Mouse (Mus musculus): ENCODE measurements around the gene March9. TPM values are rescaled to one million over a fixed set of nuclear protein-coding genes. Genes with fewer than 3 reads are reported as not detected.
A peak's percentile ranks its signal among the peaks of the same experiment; 100 is the strongest.

Gene March9
- polyA plus RNA-seq, 1 experiment from 2014 or later = 0.50 TPM

GRCm38 (mm10) chr10:127036273-127036672, 23.7 kb downstream of the March9 start:
- no peaks in the 10 kb centered on the region for H3K9me3 ChIP-seq (ENCODE audit: control insufficient read depth, low read length)
- no peaks in the 10 kb centered on the region for H3K4me1 ChIP-seq (ENCODE audit: control insufficient read depth, insufficient read depth, low read length)
- 80% methylated on average over 12 of the region's 12 CpGs for WGBS
- no peaks in the 10 kb centered on the region for H3K27me3 ChIP-seq (replicated peaks; ENCODE audit: control insufficient read depth, insufficient read depth, low read length)
- H3K36me3 ChIP-seq (ENCODE audit: control insufficient read depth, insufficient read depth, low read length) = no peaks in the 10 kb centered on the region
- no peak overlapping the region for H3K4me3 ChIP-seq (ENCODE audit: low read length)
- no peak for ATAC-seq
- no peak overlapping the region for H3K9ac ChIP-seq (ENCODE audit: low read depth, low read length)
- H3K4me2 ChIP-seq (ENCODE audit: low read depth, low read length) = no peak overlapping the region
- no peak overlapping the region for H3K27ac ChIP-seq (ENCODE audit: low read length)

DNA sequence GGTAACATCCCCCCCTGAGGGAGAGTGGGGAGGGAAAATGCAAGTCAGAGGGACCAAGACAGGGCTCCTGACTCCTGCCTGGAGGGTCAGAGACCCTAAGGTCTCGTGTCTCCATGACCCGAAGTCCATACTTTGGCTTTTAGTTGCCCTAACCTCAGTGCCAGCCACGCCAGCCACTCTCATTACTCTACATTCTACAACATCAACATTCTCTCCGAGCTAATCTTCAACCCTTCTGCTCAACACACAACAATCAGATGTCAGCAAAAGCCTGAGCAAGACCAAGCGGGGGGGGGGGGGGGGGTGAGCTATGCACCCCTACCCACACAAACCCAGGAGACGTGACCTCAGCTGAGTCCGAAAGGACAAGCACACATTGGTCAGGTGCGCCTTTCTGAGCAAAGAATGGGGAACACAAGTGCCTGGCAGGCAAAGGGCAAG, 26.7 kb downstream of the March9 start:
- no peaks in the 10 kb centered on the region for H3K27me3 ChIP-seq (replicated peaks; ENCODE audit: control insufficient read depth, insufficient read depth, low read length)
- no peaks in the 10 kb centered on the region for H3K36me3 ChIP-seq (ENCODE audit: control insufficient read depth, insufficient read depth, low read length)
- H3K4me1 ChIP-seq (ENCODE audit: control insufficient read depth, insufficient read depth, low read length) = peaks cover 5% of the 10 kb centered on the region; the same call in 1 of the 2 replicates
- no peaks in the 10 kb centered on the region for H3K9me3 ChIP-seq (ENCODE audit: control insufficient read depth, low read length)
- H3K4me2 ChIP-seq (ENCODE audit: low read depth, low read length) = no peak overlapping the region
- 80% methylated on average over 7 of the region's 8 CpGs for WGBS
- H3K4me3 ChIP-seq (ENCODE audit: low read length) = no peak overlapping the region
- no peak for ATAC-seq
- no peak overlapping the region for H3K9ac ChIP-seq (ENCODE audit: low read depth, low read length)
- H3K27ac ChIP-seq (ENCODE audit: low read length) = no peak overlapping the region

GRCm38 (mm10) chr10:127030336-127031296, 29.4 kb downstream of the March9 start, which contains the start of gene Tsfm:
TSS of gene Tsfm (minus strand) at chr10:127030840.
- ATAC-seq = peak; percentile 94
- H3K4me3 ChIP-seq (ENCODE audit: low read length) = peak within 1 kb of the TSS; percentile 94
- peaks cover 5% of the 10 kb centered on the region; the same call in 1 of the 2 replicates for H3K4me1 ChIP-seq (ENCODE audit: control insufficient read depth, insufficient read depth, low read length)
- H3K27ac ChIP-seq (ENCODE audit: low read length) = peak within 1 kb of the TSS; percentile 74
- H3K36me3 ChIP-seq (ENCODE audit: control insufficient read depth, insufficient read depth, low read length) = peaks cover 2% of the 10 kb centered on the region
- H3K27me3 ChIP-seq (replicated peaks; ENCODE audit: control insufficient read depth, insufficient read depth, low read length) = no peaks in the 10 kb centered on the region
- H3K9ac ChIP-seq (ENCODE audit: low read depth, low read length) = peak within 1 kb of the TSS; percentile 96
- H3K4me2 ChIP-seq (ENCODE audit: low read depth, low read length) = peak within 1 kb of the TSS; percentile 89
- WGBS = 6% methylated on average over 56 of the region's 56 CpGs
- H3K9me3 ChIP-seq (ENCODE audit: control insufficient read depth, low read length) = no peaks in the 10 kb centered on the region

DNA sequence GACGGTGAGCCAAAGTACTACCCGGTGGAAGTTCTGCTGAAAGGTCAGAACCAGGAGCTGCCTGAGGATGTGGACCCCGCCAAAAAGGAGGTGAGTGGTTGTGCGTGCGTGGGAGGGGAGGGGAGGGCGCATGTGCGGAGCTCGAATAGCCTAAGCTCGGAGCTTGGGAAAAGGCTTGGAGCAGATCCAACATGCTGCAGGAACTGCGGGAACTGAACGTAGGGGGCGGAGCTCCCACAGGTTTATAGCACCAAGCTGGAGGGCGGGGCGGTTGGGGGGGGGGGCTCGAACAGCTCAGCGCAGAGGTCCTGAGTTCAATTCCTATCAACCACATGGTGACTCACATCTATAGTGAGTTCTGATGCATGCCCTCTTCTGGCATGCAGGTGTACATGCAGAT, 41.6 kb downstream of the March9 start:
- 77% methylated on average over 16 of the region's 16 CpGs for WGBS
- Histone ChIP-seq H3K4me3 (ENCODE audit: low read length) (no peak overlapping the region), H3K4me1 (ENCODE audit: control insufficient read depth, insufficient read depth, low read length) (no peaks in the 10 kb centered on the region), H3K4me2 (ENCODE audit: low read depth, low read length) (no peak overlapping the region), H3K36me3 (ENCODE audit: control insufficient read depth, insufficient read depth, low read length) (no peaks in the 10 kb centered on the region), H3K27ac (ENCODE audit: low read length) (no peak overlapping the region), H3K9ac (ENCODE audit: low read depth, low read length) (no peak overlapping the region), H3K27me3 (replicated peaks; ENCODE audit: control insufficient read depth, insufficient read depth, low read length) (no peaks in the 10 kb centered on the region), H3K9me3 (ENCODE audit: control insufficient read depth, low read length) (no peaks in the 10 kb centered on the region)
- no peak for ATAC-seq

DNA sequence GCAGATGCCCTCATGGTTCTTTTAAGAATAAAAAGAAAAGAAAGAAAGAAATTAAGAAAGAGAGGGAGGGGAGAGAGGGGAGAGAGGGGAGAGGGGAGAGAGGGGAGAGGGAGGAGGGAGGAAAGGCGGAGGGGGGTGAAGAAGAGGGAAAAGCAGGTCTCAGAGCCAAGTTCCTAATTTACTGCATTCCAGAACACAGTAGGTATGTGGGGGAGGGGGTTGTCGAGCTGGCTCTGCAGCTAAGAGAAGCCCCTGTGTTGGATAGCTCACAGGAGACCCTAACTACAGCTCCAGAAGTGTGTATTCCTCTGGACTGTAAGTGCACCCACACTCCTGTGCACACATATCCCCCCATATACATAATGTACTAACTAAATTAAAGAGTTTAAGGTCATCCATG, 42.9 kb downstream of the March9 start:
- no peak for ATAC-seq
- no peaks in the 10 kb centered on the region for H3K9me3 ChIP-seq (ENCODE audit: control insufficient read depth, low read length)
- H3K9ac ChIP-seq (ENCODE audit: low read depth, low read length) = no peak overlapping the region
- H3K27me3 ChIP-seq (replicated peaks; ENCODE audit: control insufficient read depth, insufficient read depth, low read length) = no peaks in the 10 kb centered on the region
- H3K4me1 ChIP-seq (ENCODE audit: control insufficient read depth, insufficient read depth, low read length) = no peaks in the 10 kb centered on the region
- H3K4me3 ChIP-seq (ENCODE audit: low read length) = no peak overlapping the region
- no peak overlapping the region for H3K4me2 ChIP-seq (ENCODE audit: low read depth, low read length)
- no peak overlapping the region for H3K27ac ChIP-seq (ENCODE audit: low read length)
- no peaks in the 10 kb centered on the region for H3K36me3 ChIP-seq (ENCODE audit: control insufficient read depth, insufficient read depth, low read length)
- WGBS = 30% methylated on average over 2 of the region's 2 CpGs

DNA sequence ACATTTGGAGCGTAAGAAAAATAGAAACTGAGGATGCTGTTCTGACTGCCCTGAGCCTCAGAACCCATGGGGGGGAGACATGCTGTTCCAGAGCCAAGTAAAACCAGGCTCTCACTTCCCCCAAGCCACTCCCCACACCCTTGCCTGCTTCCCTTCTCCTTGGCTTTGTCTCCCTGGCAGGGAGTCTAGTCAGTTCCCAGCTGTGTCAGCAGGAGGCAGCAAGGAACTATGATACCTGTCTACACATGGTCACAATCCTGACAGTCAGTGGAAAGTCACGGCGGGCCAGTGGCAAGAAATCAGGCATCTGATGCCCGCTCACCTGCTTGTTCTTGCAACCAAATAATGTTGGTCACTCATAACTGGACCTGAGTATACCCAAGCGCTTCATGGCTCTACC, 43.5 kb downstream of the March9 start:
- Histone ChIP-seq H3K4me3 (ENCODE audit: low read length) (no peak overlapping the region), H3K9me3 (ENCODE audit: control insufficient read depth, low read length) (no peaks in the 10 kb centered on the region), H3K4me1 (ENCODE audit: control insufficient read depth, insufficient read depth, low read length) (no peaks in the 10 kb centered on the region), H3K27me3 (replicated peaks; ENCODE audit: control insufficient read depth, insufficient read depth, low read length) (no peaks in the 10 kb centered on the region), H3K36me3 (ENCODE audit: control insufficient read depth, insufficient read depth, low read length) (no peaks in the 10 kb centered on the region), H3K4me2 (ENCODE audit: low read depth, low read length) (no peak overlapping the region), H3K9ac (ENCODE audit: low read depth, low read length) (no peak overlapping the region), H3K27ac (ENCODE audit: low read length) (no peak overlapping the region)
- 0 out of 2 replicates have a peak, but pooled peaks have one; percentile 9 for ATAC-seq
- WGBS = 54% methylated on average over 5 of the region's 5 CpGs

Other genes with a start within 250 kb of the March9 start
- 14.8 and 15.3 TPM in 2 replicates for gene Atp23, start 158.8 kb downstream of the March9 start, polyA plus RNA-seq (2015; fragmentation: Nextera tagmentation; extraction: Ambion mirVana)
- gene Ctdsp2, start 81.5 kb downstream of the March9 start, polyA plus RNA-seq (2015; fragmentation: Nextera tagmentation; extraction: Ambion mirVana) = 41.2 and 44.0 TPM in 2 replicates
- 0.21 and 0.28 TPM in 2 replicates for gene Avil, start 59.5 kb downstream of the March9 start, polyA plus RNA-seq (2015; fragmentation: Nextera tagmentation; extraction: Ambion mirVana)
- 85.7 and 100 TPM in 2 replicates for gene Tsfm, start 29.3 kb downstream of the March9 start, polyA plus RNA-seq (2015; fragmentation: Nextera tagmentation; extraction: Ambion mirVana)
- gene Mettl1, start 18.8 kb downstream of the March9 start, polyA plus RNA-seq (2015; fragmentation: Nextera tagmentation; extraction: Ambion mirVana) = 42.4 and 48.3 TPM in 2 replicates
- gene Eef1akmt3, start 18.7 kb downstream of the March9 start, polyA plus RNA-seq (2015; fragmentation: Nextera tagmentation; extraction: Ambion mirVana) = 0.49 and 0.61 TPM in 2 replicates
- gene Cyp27b1, start 11.9 kb downstream of the March9 start, polyA plus RNA-seq (2015; fragmentation: Nextera tagmentation; extraction: Ambion mirVana) = 0.05 and 0.11 TPM in 2 replicates
- gene Cdk4, start 3.4 kb upstream of the March9 start, polyA plus RNA-seq (2015; fragmentation: Nextera tagmentation; extraction: Ambion mirVana) = 1,474 and 1,595 TPM in 2 replicates
- gene Tspan31, start 10.1 kb upstream of the March9 start, polyA plus RNA-seq (2015; fragmentation: Nextera tagmentation; extraction: Ambion mirVana) = 189 and 206 TPM in 2 replicates
- gene Agap2, start 15.1 kb upstream of the March9 start, polyA plus RNA-seq (2015; fragmentation: Nextera tagmentation; extraction: Ambion mirVana) = 0.05 and 0.21 TPM in 2 replicates
- gene Os9, start 60.9 kb upstream of the March9 start, polyA plus RNA-seq (2015; fragmentation: Nextera tagmentation; extraction: Ambion mirVana) = 110 and 116 TPM in 2 replicates
- 65.6 and 66.7 TPM in 2 replicates for gene B4galnt1, start 105.0 kb upstream of the March9 start, polyA plus RNA-seq (2015; fragmentation: Nextera tagmentation; extraction: Ambion mirVana)
- 1.0 and 1.1 TPM in 2 replicates for gene Slc26a10, start 120.5 kb upstream of the March9 start, polyA plus RNA-seq (2015; fragmentation: Nextera tagmentation; extraction: Ambion mirVana)
- gene Arhgef25, start 129.9 kb upstream of the March9 start, polyA plus RNA-seq (2015; fragmentation: Nextera tagmentation; extraction: Ambion mirVana) = 44.7 and 46.3 TPM in 2 replicates
- gene Dtx3, start 135.5 kb upstream of the March9 start, polyA plus RNA-seq (2015; fragmentation: Nextera tagmentation; extraction: Ambion mirVana) = 54.4 and 56.9 TPM in 2 replicates
- 40.3 and 44.5 TPM in 2 replicates for gene Pip4k2c, start 151.4 kb upstream of the March9 start, polyA plus RNA-seq (2015; fragmentation: Nextera tagmentation; extraction: Ambion mirVana)
- gene Kif5a, start 203.2 kb upstream of the March9 start, polyA plus RNA-seq (2015; fragmentation: Nextera tagmentation; extraction: Ambion mirVana) = 5.2 and 5.3 TPM in 2 replicates
- gene Dctn2, start 206.2 kb upstream of the March9 start, polyA plus RNA-seq (2015; fragmentation: Nextera tagmentation; extraction: Ambion mirVana) = 162 and 170 TPM in 2 replicates
- 9.9 and 11.1 TPM in 2 replicates for gene Mbd6, start 228.8 kb upstream of the March9 start, polyA plus RNA-seq (2015; fragmentation: Nextera tagmentation; extraction: Ambion mirVana)